Mouse (Mus musculus): Measurements from ENCODE around the gene Plcd4.

The Plcd4 gene

GRCm38 (mm10) chr1:74594434-74594833, 51.7 kb downstream of the Plcd4 start:
- peak in 1 of 2 experiments; percentile 34 for DNase-seq (ENCODE audit: inconsistent age in 2 of 2, low spot score in 1 of 2)

- DNase-seq (ENCODE audit: inconsistent age in 2 of 2, low spot score in 1 of 2): no peak
These were observed 58.0 kb downstream of the Plcd4 start for GRCm38 (mm10) chr1:74600501-74601266.

- DNase-seq (ENCODE audit: inconsistent age in 2 of 2, low spot score in 1 of 2): peak; percentile 89 to 95
These were observed 58.7 kb downstream of the Plcd4 start, which contains the start of the genes Rnf25 and Stk36 for GRCm38 (mm10) chr1:74601267-74601962. Gene Rnf25, minus strand, starts transcription at chr1:74601397. Gene Stk36, plus strand, starts transcription at chr1:74601445.

Data from adrenal gland, adult (tissue).